Mouse (Mus musculus): ENCODE measurements at regions not wholly inside any gene's neighbourhood (a gene's known extent, or its start where the extent isn't known, plus 50 kb on each side); places are given as distances from the start of the nearest gene placed in this dataset.

- TF ChIP-seq CHD2 (IDR thresholded peaks at IDR 0.05; ENCODE audit: low read length) = no peak
- no peak for TF ChIP-seq CTCF (conservative IDR thresholded peaks at IDR 0.05 in 1 of 2, IDR thresholded peaks at IDR 0.05 in 1 of 2; ENCODE audit: low read depth in 2 of 2, low read length in 2 of 2)
- no peak for TF ChIP-seq POLR2A (IDR thresholded peaks at IDR 0.05; ENCODE audit: low read depth, low read length)
- TF ChIP-seq BHLHE40 (IDR thresholded peaks at IDR 0.05; ENCODE audit: low read depth, low read length) = no peak
- TF ChIP-seq MYC (IDR thresholded peaks at IDR 0.05; ENCODE audit: low read depth, low read length) = no peak
- no peak for TF ChIP-seq POLR2AphosphoS2 (IDR thresholded peaks at IDR 0.05; ENCODE audit: low read depth, low read length)
- TF ChIP-seq E2F4 (IDR thresholded peaks at IDR 0.05; ENCODE audit: insufficient replicate concordance, low read depth, low read length) = no peak
- TF ChIP-seq ZNF384 (IDR thresholded peaks at IDR 0.05; ENCODE audit: low read depth, low read length) = no peak
- no peak for TF ChIP-seq MEF2A (IDR thresholded peaks at IDR 0.05; ENCODE audit: borderline replicate concordance, low read depth, low read length)
- TF ChIP-seq EP300 (IDR thresholded peaks at IDR 0.05; ENCODE audit: low read length) = no peak
- no peak for TF ChIP-seq JUND (conservative IDR thresholded peaks at IDR 0.05; ENCODE audit: low read depth, low read length)
- TF ChIP-seq RAD21 (IDR thresholded peaks at IDR 0.05; ENCODE audit: low read depth, low read length) = no peak
- TF ChIP-seq SMC3 (IDR thresholded peaks at IDR 0.05; ENCODE audit: low read depth, low read length) = no peak
Observed at GRCm38 (mm10) chr10:117896911-117897643, 51.2 kb upstream of the Rap1b start.

All from CH12.LX (cell line).